Mouse (Mus musculus) gastrocnemius, postnatal 36 days (tissue): ENCODE data around the gene Gm42688. TPM values are rescaled to one million over a fixed set of nuclear protein-coding genes. Genes with fewer than 3 reads are reported as not detected.

ENCODE experiments used
- microRNA-seq, 2 experiments: library from miRNA; unstranded; fragments of <30 nt; microRNA quantifications; one replicate each; pipeline ENCODE4 v1.2.0; 2021
- total RNA-seq, 2 experiments: library from RNA; stranded (reverse); gene quantifications; 2 replicates each; pipeline ENCODE4 v1.2.3; 2021

Gene Gm42688
- total RNA-seq, 2 experiments from 2014 or later: 0.69 to 1.0 TPM

Small RNA genes lying within 50 kb of the gene (microRNA-seq; reads per million reads assigned to microRNA genes)
- 0 reads per million in 2 experiments for gene Mir3470a

Other genes starting within 250 kb of the Gm42688 start
- under 1 TPM; 0.10 to 0.15 TPM for gene Sema4f, start 161.8 kb upstream of the Gm42688 start, total RNA-seq
- gene M1ap, start 154.7 kb upstream of the Gm42688 start, total RNA-seq: not detected
- 1 to 10 TPM; 2.4 to 2.5 TPM for gene Dok1, start 68.1 kb upstream of the Gm42688 start, total RNA-seq
- 1 to 10 TPM; 2.9 to 3.1 TPM for gene Loxl3, start 67.4 kb upstream of the Gm42688 start, total RNA-seq
- gene Aup1, start 47.1 kb upstream of the Gm42688 start, total RNA-seq: 10 to 100 TPM; 82.8 to 88.8 TPM
- gene Htra2, start 46.3 kb upstream of the Gm42688 start, total RNA-seq: 10 to 100 TPM; 16.7 to 18.3 TPM
- gene Dqx1, start 43.8 kb upstream of the Gm42688 start, total RNA-seq: under 1 TPM; 0.26 to 0.32 TPM
- gene Tlx2, start 31.3 kb upstream of the Gm42688 start, total RNA-seq: not detected
- 1 to 10 TPM; 4.5 to 7.4 TPM for gene Pcgf1, start 23.7 kb upstream of the Gm42688 start, total RNA-seq
- under 1 TPM in 1 of 2 experiments, not detected in 1; 0.56 TPM for gene Lbx2, start 15.2 kb upstream of the Gm42688 start, total RNA-seq
- 1 to 10 TPM; 1.2 to 3.1 TPM for gene Ccdc142, start within 50 bp of the Gm42688 start, total RNA-seq
- gene Mrpl53, start 7.4 kb downstream of the Gm42688 start, total RNA-seq: 100 to 1,000 TPM in 1 of 2 experiments, 10 to 100 TPM in 1; 91.0 to 103 TPM
- gene Mogs, start 13.9 kb downstream of the Gm42688 start, total RNA-seq: 1 to 10 TPM; 4.4 to 4.5 TPM
- gene Wbp1, start 19.9 kb downstream of the Gm42688 start, total RNA-seq: 10 to 100 TPM; 35.4 to 35.8 TPM
- 10 to 100 TPM; 14.3 to 14.5 TPM for gene Ino80b, start 23.8 kb downstream of the Gm42688 start, total RNA-seq
- 10 to 100 TPM; 11.3 to 13.8 TPM for gene Rtkn, start 33.8 kb downstream of the Gm42688 start, total RNA-seq
- 1 to 10 TPM in 1 of 2 experiments, under 1 TPM in 1; 0.92 to 1.3 TPM for gene Wdr54, start 54.8 kb downstream of the Gm42688 start, total RNA-seq
- gene 1700003E16Rik, start 54.8 kb downstream of the Gm42688 start, total RNA-seq: under 1 TPM in 1 of 2 experiments, not detected in 1; 0.13 TPM
- gene Dctn1, start 64.3 kb downstream of the Gm42688 start, total RNA-seq: 100 to 1,000 TPM; 128 to 135 TPM
- gene Slc4a5, start 118.2 kb downstream of the Gm42688 start, total RNA-seq: not detected
- gene Mthfd2, start 224.3 kb downstream of the Gm42688 start, total RNA-seq: 1 to 10 TPM; 4.3 to 8.2 TPM
- gene Mob1a, start 224.4 kb downstream of the Gm42688 start, total RNA-seq: 1 to 10 TPM; 9.5 to 9.8 TPM
- gene Bola3, start 247.5 kb downstream of the Gm42688 start, total RNA-seq: 100 to 1,000 TPM; 223 to 243 TPM